2 mouse cellular contexts compared by ENCODE assay signal in the genomic region with DNA sequence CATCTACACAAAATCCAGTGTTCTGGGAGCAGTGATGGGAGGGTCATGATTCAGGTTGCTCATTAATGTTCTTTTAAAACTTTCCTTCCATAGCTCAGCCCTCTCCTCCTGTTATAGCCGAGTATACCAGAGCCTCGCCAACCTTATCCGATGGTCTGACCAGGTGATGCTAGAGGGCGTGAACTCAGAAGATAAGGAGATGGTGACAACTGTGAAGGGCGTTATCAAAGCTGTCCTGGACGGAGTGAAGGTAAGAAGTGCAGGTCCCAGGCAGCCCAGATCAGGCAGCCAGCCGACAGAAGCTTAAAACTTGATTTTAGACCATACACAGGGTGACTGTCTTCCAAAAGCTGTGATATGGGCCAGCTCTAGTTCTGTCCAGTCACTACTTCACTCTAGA.
TF ChIP-seq lines count a peak whose summit lies in the region.

No protein-coding gene starts in this region.

TF ChIP-seq in CH12.LX, 34 proteins besides CTCF, POLR2A, EP300 and RAD21 (continued from another document):
- TF ChIP-seq GABPA (IDR thresholded peaks at IDR 0.05; ENCODE audit: insufficient replicate concordance, low read depth, low read length), result no peak
- no peak for TF ChIP-seq MXI1 (IDR thresholded peaks at IDR 0.05; ENCODE audit: low read depth, low read length)
- no peak for TF ChIP-seq POLR2AphosphoS2 (IDR thresholded peaks at IDR 0.05; ENCODE audit: low read depth, low read length)
- no peak for TF ChIP-seq ELF1 (IDR thresholded peaks at IDR 0.05; ENCODE audit: low read depth, low read length)
- TF ChIP-seq UBTF (IDR thresholded peaks at IDR 0.05; ENCODE audit: low read depth, low read length), result no peak
- no peak for TF ChIP-seq ZKSCAN1 (IDR thresholded peaks at IDR 0.05; ENCODE audit: borderline replicate concordance, low read depth, low read length)
- TF ChIP-seq TBP (conservative IDR thresholded peaks at IDR 0.05; ENCODE audit: low read depth, low read length), result no peak
- TF ChIP-seq KAT2A (IDR thresholded peaks at IDR 0.05; ENCODE audit: insufficient replicate concordance, low read length), result no peak
- TF ChIP-seq CHD1 (IDR thresholded peaks at IDR 0.05; ENCODE audit: low read depth, low read length), result no peak
- no peak for TF ChIP-seq IRF4 (IDR thresholded peaks at IDR 0.05; ENCODE audit: low read depth, low read length)
- no peak for TF ChIP-seq BHLHE40 (IDR thresholded peaks at IDR 0.05; ENCODE audit: low read depth, low read length)
- TF ChIP-seq MAZ (IDR thresholded peaks at IDR 0.05; ENCODE audit: low read depth, low read length), result no peak
- TF ChIP-seq SMC3 (IDR thresholded peaks at IDR 0.05; ENCODE audit: low read depth, low read length), result no peak

TF ChIP-seq in MEL, 35 proteins besides CTCF, POLR2A, EP300 and RAD21 (continued from another document):
- TF ChIP-seq ETS1 (IDR thresholded peaks at IDR 0.05; ENCODE audit: low read depth, low read length), result no peak
- no peak for TF ChIP-seq ZC3H11A (IDR thresholded peaks at IDR 0.05; ENCODE audit: low read depth, low read length)
- no peak for TF ChIP-seq MAFK (IDR thresholded peaks at IDR 0.05; ENCODE audit: borderline replicate concordance, low read depth, low read length)
- no peak for TF ChIP-seq USF2 (IDR thresholded peaks at IDR 0.05; ENCODE audit: borderline replicate concordance in 1 of 2, insufficient read depth in 1 of 2, low read depth in 1 of 2, low read length in 2 of 2)
- no peak for TF ChIP-seq MAX (IDR thresholded peaks at IDR 0.05; ENCODE audit: low read length)
- no peak for TF ChIP-seq TCF12 (IDR thresholded peaks at IDR 0.05; ENCODE audit: low read depth, low read length)
- TF ChIP-seq GABPA (IDR thresholded peaks at IDR 0.05; ENCODE audit: low read depth, low read length), result no peak
- TF ChIP-seq ELF1 (IDR thresholded peaks at IDR 0.05; ENCODE audit: low read depth, low read length), result no peak
- no peak for TF ChIP-seq ZNF384 (IDR thresholded peaks at IDR 0.05; ENCODE audit: low read depth, low read length)
- no peak for TF ChIP-seq HCFC1 (IDR thresholded peaks at IDR 0.05; ENCODE audit: low read depth, low read length)
TF ChIP-seq in MEL: peak in this region for 0.
